Mouse (Mus musculus): ENCODE measurements at regions not wholly inside any gene's neighbourhood (a gene's known extent, or its start where the extent isn't known, plus 50 kb on each side); places are given as distances from the start of the nearest gene placed in this dataset.

GRCm38 (mm10) chr10:19119281-19120049, 104.0 kb upstream of the Tnfaip3 start:
- Histone ChIP-seq H3K27me3 (ENCODE audit: control insufficient read depth, insufficient read depth, low read length) (no peaks in the 10 kb centered on the region), H3K36me3 (replicated peaks; ENCODE audit: control insufficient read depth, insufficient read depth, low read depth) (no peaks in the 10 kb centered on the region), H3K4me1 (replicated peaks; ENCODE audit: control insufficient read depth in 2 of 2, insufficient read depth in 2 of 2, low read length in 1 of 2) (no peaks in the 10 kb centered on the region; a peak in 1 of 4 replicates), H3K9me3 (ENCODE audit: control insufficient read depth, low read length) (no peaks in the 10 kb centered on the region), H3K4me3 (ENCODE audit: insufficient read depth in 1 of 2, low read depth in 2 of 2, low read length in 2 of 2) (no peak overlapping the region), H3K9ac (replicated peaks) (no peak overlapping the region), H3K27ac (no peak overlapping the region), H3K4me2 (ENCODE audit: low read depth) (no peak overlapping the region)
- DNase-seq (ENCODE audit: low read depth in 3 of 3, low spot score in 3 of 3) (no peak), ATAC-seq (ENCODE audit: insufficient read depth) (no peak)
- 48% methylated on average over 8 of the region's 8 CpGs for WGBS (ENCODE audit: insufficient replicate concordance)
- TF ChIP-seq CTCF (IDR thresholded peaks at IDR 0.05; ENCODE audit: low read depth): no peak
- TF ChIP-seq EP300 (IDR thresholded peaks at IDR 0.05; ENCODE audit: low read depth): no peak

GRCm38 (mm10) chr10:19118569-19119280, 103.3 kb upstream of the Tnfaip3 start:
- TF ChIP-seq CTCF (IDR thresholded peaks at IDR 0.05; ENCODE audit: low read depth) (no peak), EP300 (IDR thresholded peaks at IDR 0.05; ENCODE audit: low read depth) (no peak)
- ATAC-seq (ENCODE audit: insufficient read depth) (no peak), DNase-seq (ENCODE audit: low read depth in 3 of 3, low spot score in 3 of 3) (no peak)
- no peaks in the 10 kb centered on the region for H3K9me3 ChIP-seq (ENCODE audit: control insufficient read depth, low read length)
- no peak overlapping the region for H3K4me2 ChIP-seq (ENCODE audit: low read depth)
- H3K4me1 ChIP-seq (replicated peaks; ENCODE audit: control insufficient read depth in 2 of 2, insufficient read depth in 2 of 2, low read length in 1 of 2): no peaks in the 10 kb centered on the region; a peak in 1 of 4 replicates
- no peak overlapping the region for H3K27ac ChIP-seq
- no peak overlapping the region for H3K4me3 ChIP-seq (ENCODE audit: insufficient read depth in 1 of 2, low read depth in 2 of 2, low read length in 2 of 2)
- H3K27me3 ChIP-seq (ENCODE audit: control insufficient read depth, insufficient read depth, low read length): no peaks in the 10 kb centered on the region
- no peak overlapping the region for H3K9ac ChIP-seq (replicated peaks)
- H3K36me3 ChIP-seq (replicated peaks; ENCODE audit: control insufficient read depth, insufficient read depth, low read depth): no peaks in the 10 kb centered on the region
- WGBS (ENCODE audit: insufficient replicate concordance): 24% methylated on average over 5 of the region's 5 CpGs

GRCm38 (mm10) chr10:19117071-19117605, 101.7 kb upstream of the Tnfaip3 start:
- Histone ChIP-seq H3K4me1 (replicated peaks; ENCODE audit: control insufficient read depth in 2 of 2, insufficient read depth in 2 of 2, low read length in 1 of 2) (no peaks in the 10 kb centered on the region; a peak in 1 of 4 replicates), H3K4me3 (ENCODE audit: insufficient read depth in 1 of 2, low read depth in 2 of 2, low read length in 2 of 2) (no peak overlapping the region), H3K9ac (replicated peaks) (no peak overlapping the region), H3K27me3 (ENCODE audit: control insufficient read depth, insufficient read depth, low read length) (no peaks in the 10 kb centered on the region), H3K36me3 (replicated peaks; ENCODE audit: control insufficient read depth, insufficient read depth, low read depth) (no peaks in the 10 kb centered on the region), H3K9me3 (ENCODE audit: control insufficient read depth, low read length) (no peaks in the 10 kb centered on the region), H3K4me2 (ENCODE audit: low read depth) (no peak overlapping the region), H3K27ac (no peak overlapping the region)
- ATAC-seq (ENCODE audit: insufficient read depth): no peak
- WGBS (ENCODE audit: insufficient replicate concordance): 59% methylated on average over 9 of the region's 9 CpGs
- DNase-seq (ENCODE audit: low read depth in 3 of 3, low spot score in 3 of 3): no peak
- no peak for TF ChIP-seq CTCF (IDR thresholded peaks at IDR 0.05; ENCODE audit: low read depth)

- H3K36me3 ChIP-seq (replicated peaks; ENCODE audit: control insufficient read depth, insufficient read depth, low read depth): no peaks in the 10 kb centered on the region
- WGBS (ENCODE audit: insufficient replicate concordance): 36% methylated on average over 2 of the region's 2 CpGs
- TF ChIP-seq CTCF (IDR thresholded peaks at IDR 0.05; ENCODE audit: low read depth) (no peak), EP300 (IDR thresholded peaks at IDR 0.05; ENCODE audit: low read depth) (no peak)
Measured at GRCm38 (mm10) chr10:19112459-19112858, 97.0 kb upstream of the Tnfaip3 start.

GRCm38 (mm10) chr10:19105231-19105681, 89.8 kb upstream of the Tnfaip3 start:
- 47% methylated on average over 6 of the region's 6 CpGs for WGBS (ENCODE audit: insufficient replicate concordance)
- no peak overlapping the region for H3K9ac ChIP-seq (replicated peaks)
- DNase-seq (ENCODE audit: low read depth in 3 of 3, low spot score in 3 of 3) (no peak), ATAC-seq (ENCODE audit: insufficient read depth) (no peak)
- H3K4me1 ChIP-seq (replicated peaks; ENCODE audit: control insufficient read depth in 2 of 2, insufficient read depth in 2 of 2, low read length in 1 of 2): no peaks in the 10 kb centered on the region
- no peaks in the 10 kb centered on the region for H3K9me3 ChIP-seq (ENCODE audit: control insufficient read depth, low read length)
- H3K27me3 ChIP-seq (ENCODE audit: control insufficient read depth, insufficient read depth, low read length): no peaks in the 10 kb centered on the region
- TF ChIP-seq CTCF (IDR thresholded peaks at IDR 0.05; ENCODE audit: low read depth): no peak
- TF ChIP-seq EP300 (IDR thresholded peaks at IDR 0.05; ENCODE audit: low read depth): no peak
- H3K4me3 ChIP-seq (ENCODE audit: insufficient read depth in 1 of 2, low read depth in 2 of 2, low read length in 2 of 2): no peak overlapping the region
- H3K4me2 ChIP-seq (ENCODE audit: low read depth): no peak overlapping the region
- H3K27ac ChIP-seq: no peak overlapping the region
- no peaks in the 10 kb centered on the region for H3K36me3 ChIP-seq (replicated peaks; ENCODE audit: control insufficient read depth, insufficient read depth, low read depth)

More at GRCm38 (mm10) chr10:19112459-19112858, 97.0 kb upstream of the Tnfaip3 start:
- DNase-seq (ENCODE audit: low read depth in 3 of 3, low spot score in 3 of 3) (no peak), ATAC-seq (ENCODE audit: insufficient read depth) (no peak)
- Histone ChIP-seq H3K4me3 (ENCODE audit: insufficient read depth in 1 of 2, low read depth in 2 of 2, low read length in 2 of 2) (no peak overlapping the region), H3K9ac (replicated peaks) (no peak overlapping the region), H3K27ac (no peak overlapping the region), H3K9me3 (ENCODE audit: control insufficient read depth, low read length) (no peaks in the 10 kb centered on the region), H3K4me2 (ENCODE audit: low read depth) (no peak overlapping the region), H3K4me1 (replicated peaks; ENCODE audit: control insufficient read depth in 2 of 2, insufficient read depth in 2 of 2, low read length in 1 of 2) (no peaks in the 10 kb centered on the region), H3K27me3 (ENCODE audit: control insufficient read depth, insufficient read depth, low read length) (no peaks in the 10 kb centered on the region)
